Mouse (Mus musculus): ENCODE data around the gene D430019H16Rik.

D430019H16Rik gene

DNA sequence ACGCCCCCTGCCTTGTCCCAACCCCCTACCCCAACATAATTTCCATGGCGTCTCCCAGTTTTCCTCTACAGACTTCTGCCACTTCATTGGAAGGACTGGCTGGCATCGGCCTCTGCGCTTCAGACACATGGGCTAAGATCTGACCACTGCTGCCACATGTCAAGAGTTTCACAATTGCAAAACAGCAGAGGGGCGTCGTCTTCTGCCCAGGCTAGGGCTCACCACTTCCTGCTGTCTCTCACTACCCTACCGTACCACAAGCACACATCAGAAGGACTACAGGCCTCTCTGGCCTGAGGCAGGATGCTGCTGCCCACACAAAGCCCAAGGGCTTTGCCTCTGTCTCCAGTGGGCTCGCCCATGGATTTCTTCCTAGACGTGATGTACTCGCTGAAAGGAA is 86.0 kb downstream of the D430019H16Rik start:
- no peak for DNase-seq (ENCODE audit: low spot score in 2 of 2)

DNA sequence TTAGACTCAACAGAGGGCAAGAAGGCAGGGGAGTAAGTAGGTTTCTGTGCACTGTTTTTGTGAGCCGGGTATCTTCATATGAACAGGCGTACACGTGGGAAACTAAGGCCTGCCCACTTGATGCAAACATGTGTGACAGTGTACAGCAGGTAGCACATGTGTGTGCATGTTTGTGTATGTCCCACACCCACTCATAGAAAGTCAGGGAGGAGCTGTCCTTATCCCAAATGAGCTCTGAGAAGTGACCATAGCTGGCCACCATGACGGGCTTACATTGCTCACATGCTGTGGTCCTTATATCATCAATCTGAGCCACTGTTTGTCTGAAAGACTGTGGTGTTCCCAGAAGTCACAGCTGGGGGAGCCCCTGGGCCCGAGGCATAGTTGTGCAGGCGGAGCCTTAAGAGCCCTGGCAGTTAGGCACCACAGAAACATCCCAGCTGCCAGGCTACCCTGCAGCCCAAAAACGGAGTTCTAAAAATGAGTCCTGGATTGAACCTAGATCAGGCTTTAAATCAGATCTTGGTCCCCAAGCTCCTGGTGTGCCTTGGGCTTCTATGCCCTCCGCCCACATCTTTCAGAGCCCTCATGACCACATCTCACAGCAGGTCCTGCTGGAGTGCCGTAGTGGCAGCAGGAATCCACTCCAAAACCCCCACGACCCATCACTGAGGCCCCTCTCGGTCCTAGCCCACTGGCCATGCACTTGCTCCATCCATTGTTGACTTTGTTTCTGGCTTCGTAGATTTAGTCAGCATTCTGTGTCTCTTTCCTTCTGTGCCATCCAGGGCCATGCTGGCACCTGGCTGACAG is 88.1 kb downstream of the D430019H16Rik start:
- DNase-seq (ENCODE audit: low spot score in 2 of 2) = no peak

DNA sequence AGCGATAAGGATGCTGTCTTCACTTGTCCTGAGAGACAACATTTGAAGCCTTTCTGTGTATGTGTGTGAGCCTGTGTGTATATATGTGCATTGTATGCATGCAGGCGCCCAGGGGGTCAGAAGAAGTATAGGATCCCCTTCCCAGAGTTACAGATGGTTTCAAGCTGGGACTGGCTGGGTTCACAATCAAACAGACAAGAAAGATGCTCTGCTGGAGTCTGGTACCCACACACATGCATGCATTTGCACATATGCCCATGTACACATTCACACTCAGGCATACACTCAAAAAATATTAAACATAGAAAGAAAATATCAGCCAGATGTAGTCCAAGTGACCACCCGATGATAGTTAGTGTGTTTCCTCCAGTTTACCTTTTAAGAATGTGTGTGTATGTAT is 88.9 kb downstream of the D430019H16Rik start:
- DNase-seq (ENCODE audit: low spot score in 2 of 2) = no peak
